Mouse (Mus musculus) spleen, postnatal 36 days (tissue): ENCODE measurements around the gene Madd.
A peak's percentile ranks its signal among the peaks of the same experiment; 100 is the strongest.

Source experiments
- DNase-seq, 2 experiments: peaks; one replicate each; pipeline ENCODE4 v3.0.0; 2022; ENCODE audit warnings: low spot score in 2 of 2, mixed read lengths in 1 of 2

Gene Madd

GRCm38 (mm10) chr2:91097015-91097414 is 86.6 kb downstream of the Madd start:
- peak; percentile 62 to 70 for DNase-seq

- peak; percentile 89 to 91 for DNase-seq
Observed at GRCm38 (mm10) chr2:91096524-91096923, 87.1 kb downstream of the Madd start.

- DNase-seq = no peak
Observed at GRCm38 (mm10) chr2:91090827-91091226, 92.8 kb downstream of the Madd start.

- no peak for DNase-seq
Observed at GRCm38 (mm10) chr2:91090208-91090607, 93.4 kb downstream of the Madd start.

GRCm38 (mm10) chr2:91088987-91089386 is 94.7 kb downstream of the Madd start:
- DNase-seq = no peak

- peak; percentile 48 to 54 for DNase-seq
Observed at GRCm38 (mm10) chr2:91087453-91087852, 96.2 kb downstream of the Madd start.
